Mouse (Mus musculus) fibroblast of lung, adult 2 months (primary cell): ENCODE data around the gene 1700049E17Rik2.
"Not testable (repeated sequence)": the region's sequence is repeated elsewhere in the genome, so short reads cannot be mapped to it uniquely, and the experiment has no call there.

ENCODE experiments used
- DNase-seq: peaks from one replicate; pipeline ENCODE4 v3.0.0-alpha.2; 2011; ENCODE audit warnings: low read depth

1700049E17Rik2 gene

GRCm38 (mm10) chr14:41572911-41573310 is at the start of gene 1700049E17Rik2:
Gene 1700049E17Rik2 (plus strand): TSS chr14:41573211.
- not testable (repeated sequence) for DNase-seq

GRCm38 (mm10) chr14:41524695-41525094 is 48.3 kb upstream of the 1700049E17Rik2 start:
- not testable (repeated sequence) for DNase-seq

DNA sequence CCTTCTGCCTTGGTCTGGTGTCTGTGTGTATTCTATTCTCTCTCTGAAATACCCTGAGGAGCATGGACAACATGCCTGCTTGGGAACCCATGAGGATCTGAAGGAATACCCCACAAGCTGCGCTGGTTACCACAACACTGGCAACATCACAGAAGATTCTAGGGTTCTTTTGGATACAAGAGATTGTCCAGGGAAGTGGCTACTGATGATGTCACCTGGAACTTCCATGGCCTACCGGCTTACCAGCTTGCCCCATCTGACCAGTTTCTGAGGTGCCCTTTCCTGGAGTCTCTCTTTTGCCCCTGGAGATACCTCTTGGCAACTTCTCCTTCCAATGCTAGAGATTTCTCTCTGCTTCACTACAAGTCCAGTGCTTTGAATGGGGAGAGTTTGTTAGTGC is 17.5 kb upstream of the 1700049E17Rik2 start, which contains the start of gene Gm7970:
Gene Gm7970, minus strand, starts transcription at position 101 of the 400 bp plus-strand sequence.
- not testable (repeated sequence) for DNase-seq

GRCm38 (mm10) chr14:41586346-41586745 is 13.3 kb downstream of the 1700049E17Rik2 start:
- DNase-seq, result not testable (repeated sequence)

GRCm38 (mm10) chr14:41600935-41601334 is 27.9 kb downstream of the 1700049E17Rik2 start:
- DNase-seq, result not testable (repeated sequence)

GRCm38 (mm10) chr14:41610690-41611089 is 37.7 kb downstream of the 1700049E17Rik2 start:
- not testable (repeated sequence) for DNase-seq

- DNase-seq, result not testable (repeated sequence)
Measured at GRCm38 (mm10) chr14:41622535-41622934, 49.5 kb downstream of the 1700049E17Rik2 start.

- not testable (repeated sequence) for DNase-seq
Measured at GRCm38 (mm10) chr14:41624512-41624911, 51.5 kb downstream of the 1700049E17Rik2 start, which contains the start of gene Gm3072. Gene Gm3072 (minus strand): TSS chr14:41624612.

DNA sequence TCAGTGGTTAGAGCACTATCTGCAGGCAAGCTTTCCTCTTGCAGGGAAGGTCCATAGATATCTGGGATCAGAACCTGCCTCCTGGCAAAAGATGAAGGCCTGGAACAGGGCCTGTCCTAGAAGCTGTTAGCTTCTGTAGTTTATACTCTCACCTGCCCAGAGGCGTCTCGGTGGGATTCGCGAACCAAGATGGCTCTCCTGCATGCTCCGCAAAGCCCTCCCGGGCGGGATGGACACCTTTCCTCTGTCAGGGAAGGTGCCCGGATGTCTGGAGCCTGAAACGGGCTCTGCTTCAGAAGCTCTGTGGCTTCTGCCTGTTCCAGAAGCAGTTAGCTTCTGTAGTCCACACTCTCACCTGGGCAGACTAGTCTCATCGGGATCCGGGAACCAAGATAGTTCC is 57.1 kb downstream of the 1700049E17Rik2 start:
- DNase-seq, result not testable (repeated sequence)
